Mouse (Mus musculus) naive thymus-derived CD4-positive, alpha-beta T cell, adult 2 months (primary cell): ENCODE measurements around the gene Ilvbl.
A peak's percentile ranks its signal among the peaks of the same experiment; 100 is the strongest.
"Not testable (repeated sequence)": the region's sequence is repeated elsewhere in the genome, so short reads cannot be mapped to it uniquely, and the experiment has no call there.

ENCODE experiments used
- DNase-seq: peaks from one replicate; pipeline ENCODE4 v3.0.0-alpha.2; 2011; ENCODE audit warnings: low read depth

Ilvbl gene

DNA sequence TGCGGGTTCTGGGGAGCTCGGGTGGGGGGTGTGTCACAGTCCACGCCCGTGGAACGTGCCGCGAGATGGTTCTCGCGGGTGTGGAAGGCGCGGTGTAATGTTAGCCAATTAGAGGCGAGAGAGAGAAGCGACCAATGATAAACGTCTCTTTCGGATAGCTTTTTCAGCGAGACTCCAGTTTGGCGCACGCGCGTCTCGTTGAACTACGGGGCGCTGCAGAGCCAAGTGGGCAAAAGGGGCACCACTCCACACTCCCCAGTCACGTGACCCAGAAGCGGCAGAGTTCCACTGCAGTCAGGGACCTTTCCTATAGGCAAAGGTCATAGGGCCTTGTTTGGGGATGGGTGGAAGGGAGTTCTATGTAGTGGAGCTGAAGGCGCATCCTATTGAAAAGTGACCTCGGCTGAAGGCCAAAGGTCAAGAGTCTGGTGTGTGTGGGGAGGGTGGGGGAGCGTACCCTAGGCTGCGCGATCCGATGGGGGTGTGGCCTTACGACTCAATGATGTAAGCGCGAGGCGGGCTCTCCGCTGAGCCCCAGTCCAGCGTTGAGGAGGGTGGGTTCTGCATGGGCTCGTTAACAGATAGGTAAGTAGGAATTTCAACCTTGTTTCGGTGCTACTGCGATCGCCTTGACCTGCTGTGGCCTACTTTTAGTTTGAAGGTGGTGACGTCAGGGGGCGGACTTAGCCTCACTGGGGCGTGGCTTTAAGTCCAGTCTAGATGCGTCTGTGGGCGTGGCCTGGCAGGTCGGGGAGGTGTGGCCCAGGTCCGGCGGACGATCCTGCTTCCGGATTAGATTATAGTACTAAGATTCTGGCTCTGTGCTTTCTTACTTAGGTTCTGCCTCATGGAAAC, at the start of gene Ilvbl:
Ilvbl (plus strand) TSS at position 97 of the 855 bp plus-strand sequence.
- peak; percentile 99 for DNase-seq

DNA sequence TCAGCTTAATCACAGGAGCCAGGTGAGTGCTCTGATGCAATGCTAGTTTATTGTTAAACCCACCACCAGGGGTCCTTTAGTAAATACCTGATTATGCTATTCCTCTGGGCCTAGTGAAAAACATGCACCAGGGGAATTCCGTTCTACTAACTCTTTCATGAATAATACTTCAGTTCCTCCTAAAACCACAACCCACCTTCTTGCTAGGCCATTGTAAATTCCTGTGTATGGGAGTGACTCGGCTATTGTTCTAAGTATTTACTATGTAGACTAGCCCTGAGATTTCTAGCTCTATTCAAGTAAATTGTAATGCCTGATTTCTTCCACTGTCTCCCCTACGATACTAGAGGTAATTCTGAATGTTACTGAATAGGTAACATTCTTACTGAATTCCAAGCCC, 49.1 kb upstream of the Ilvbl start:
- not testable (repeated sequence) for DNase-seq

DNA sequence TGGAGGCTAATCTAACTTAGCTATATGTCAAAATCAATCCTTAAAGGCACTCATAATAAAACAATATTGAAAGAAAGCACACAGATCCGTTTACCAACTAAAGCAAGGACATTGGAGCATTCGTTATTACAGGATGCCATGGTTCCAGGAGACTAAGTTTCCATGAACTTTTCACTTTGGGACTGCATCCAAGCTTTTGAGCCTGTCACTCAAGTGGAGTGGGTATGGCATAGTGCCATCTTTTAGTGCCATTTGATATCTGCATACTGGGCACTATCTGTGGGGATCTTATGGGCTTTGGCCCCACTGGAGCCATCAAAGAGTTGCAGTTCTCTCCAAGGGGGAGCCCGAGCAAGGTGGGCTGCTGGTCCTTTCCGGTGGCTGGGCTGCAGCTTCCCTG, 48.6 kb upstream of the Ilvbl start:
- DNase-seq = no peak

DNA sequence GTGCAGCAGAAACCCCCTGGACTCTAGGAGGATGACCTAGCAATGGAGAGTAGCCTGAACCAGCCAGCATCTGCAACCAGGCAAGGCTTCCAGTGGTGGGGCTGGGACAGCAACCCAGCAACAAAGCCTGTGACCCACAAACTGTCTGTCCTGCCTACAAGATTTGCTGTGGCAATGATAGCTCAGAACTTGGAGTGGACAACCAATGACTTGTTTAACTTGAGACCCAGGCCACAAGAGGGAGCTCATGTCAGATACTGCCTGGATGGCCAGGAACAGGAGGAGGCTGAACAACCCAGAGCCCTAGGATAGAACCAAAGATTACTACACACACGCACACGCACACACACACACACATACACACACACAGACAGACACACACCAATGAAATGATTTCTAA, 33.2 kb upstream of the Ilvbl start:
- DNase-seq = peak; percentile 67

DNA sequence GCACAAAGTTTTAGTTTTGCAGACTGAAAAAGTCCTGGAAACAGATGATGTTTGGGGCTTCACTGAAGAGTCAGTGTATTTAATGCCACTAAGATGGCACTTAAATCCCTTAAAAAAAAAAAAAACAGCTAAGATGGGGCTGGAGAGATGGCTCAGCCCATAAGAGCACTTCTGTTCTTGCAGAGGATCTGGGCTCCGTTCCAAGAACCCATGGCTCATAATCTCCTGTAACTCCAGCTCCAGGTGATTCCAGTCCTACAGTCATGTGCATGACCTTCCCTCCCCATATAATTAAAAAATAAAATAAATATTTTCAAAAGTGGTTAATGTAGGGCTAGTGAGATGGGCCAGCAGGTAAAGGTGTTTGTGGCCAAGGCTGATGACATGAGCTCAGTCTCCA, 9.1 kb upstream of the Ilvbl start:
- DNase-seq = no peak

DNA sequence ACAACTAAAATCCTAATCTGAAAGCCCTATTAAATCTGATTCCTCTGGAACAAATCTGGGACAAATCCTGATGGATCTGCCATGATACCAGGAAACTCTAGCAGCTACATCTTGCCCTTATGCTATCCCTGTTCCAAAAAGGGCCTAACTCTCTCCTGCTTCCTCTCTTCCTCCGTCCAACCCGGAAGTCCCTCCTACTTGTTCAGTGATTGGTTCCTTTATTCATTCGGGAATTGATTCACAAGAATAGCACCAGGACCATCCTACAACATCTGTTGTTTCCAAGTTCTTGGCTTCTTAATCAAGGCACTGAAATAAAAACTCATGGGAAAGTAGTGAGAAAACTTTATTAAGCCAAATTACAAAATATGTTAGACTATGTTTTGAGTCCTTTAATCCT, 5.0 kb upstream of the Ilvbl start:
- no peak for DNase-seq

DNA sequence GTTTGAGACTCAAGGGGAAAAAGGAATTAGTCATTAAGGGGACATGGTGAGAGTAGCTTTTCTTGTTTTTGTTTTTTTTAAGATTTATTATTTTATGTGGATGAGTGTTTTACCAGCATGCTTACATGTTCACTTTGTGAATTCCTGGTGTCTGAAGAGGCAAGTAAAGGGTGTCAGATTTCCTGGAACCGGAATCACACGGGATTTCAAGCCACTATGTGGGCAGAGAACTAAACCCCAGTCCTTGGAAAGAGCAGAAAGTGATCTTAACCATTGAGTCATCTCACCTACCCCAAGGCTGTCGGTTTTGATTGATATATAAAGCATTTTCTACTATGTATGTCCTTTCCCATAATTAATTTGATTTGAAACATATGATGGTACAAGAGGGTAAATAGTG, 4.5 kb upstream of the Ilvbl start:
- DNase-seq = no peak

DNA sequence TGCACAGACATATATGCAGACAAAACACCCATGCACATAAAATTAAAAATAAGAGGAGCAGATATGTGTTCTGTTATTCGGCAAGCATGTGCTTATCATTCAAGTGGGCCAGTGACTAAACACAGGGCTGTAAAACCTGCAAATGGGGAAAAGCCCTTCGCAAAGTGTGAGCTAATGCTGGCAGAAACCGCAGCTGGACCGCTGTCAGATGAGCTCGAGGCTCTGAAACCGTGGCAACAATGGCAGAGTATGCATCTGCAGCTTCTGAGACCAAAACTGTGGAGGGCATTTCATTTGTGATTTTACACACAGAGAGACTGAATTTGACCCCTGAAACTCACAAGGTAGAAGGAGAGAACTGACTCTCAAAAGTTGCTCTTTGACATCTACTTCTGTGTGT, 3.7 kb upstream of the Ilvbl start:
- no peak for DNase-seq

DNA sequence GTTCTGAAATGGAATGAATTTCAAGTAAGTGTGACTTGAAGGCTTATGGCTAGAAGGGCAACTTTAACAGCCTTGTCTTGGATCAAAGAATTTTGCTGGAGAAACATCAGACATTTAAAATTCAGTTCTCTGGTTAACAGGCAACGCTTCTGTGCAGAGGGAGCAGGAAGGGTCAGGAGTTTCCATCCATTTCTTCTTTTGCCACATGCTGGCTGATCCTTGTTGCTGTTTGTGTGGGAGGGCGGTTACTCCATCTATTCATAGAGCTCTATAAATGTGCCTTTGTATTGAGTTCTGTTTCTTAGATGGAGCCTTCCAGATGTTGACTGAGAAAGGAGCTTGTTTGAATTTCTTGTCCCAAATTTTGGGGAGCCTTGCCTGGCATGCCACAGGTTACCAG, 3.2 kb upstream of the Ilvbl start:
- no peak for DNase-seq

DNA sequence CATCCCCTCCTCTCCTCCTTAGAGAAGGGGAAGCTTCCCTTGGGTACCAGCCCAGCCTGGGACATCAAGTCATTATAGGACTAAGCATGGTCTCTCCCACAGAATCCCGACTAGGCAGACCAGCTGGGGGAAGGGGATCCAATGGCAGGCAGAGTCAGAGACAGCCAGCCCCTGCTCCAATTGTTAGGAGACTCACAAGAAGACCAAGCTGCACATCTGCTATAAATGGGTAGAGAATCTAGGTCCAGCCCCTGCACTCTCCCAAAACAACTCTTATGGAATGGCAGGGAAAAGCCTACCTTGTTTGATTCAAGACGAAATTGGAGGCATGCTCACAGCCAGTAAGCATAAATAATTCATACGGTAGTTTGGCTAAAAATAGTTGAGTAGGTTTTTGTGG, 920 bp upstream of the Ilvbl start:
- DNase-seq = no peak

DNA sequence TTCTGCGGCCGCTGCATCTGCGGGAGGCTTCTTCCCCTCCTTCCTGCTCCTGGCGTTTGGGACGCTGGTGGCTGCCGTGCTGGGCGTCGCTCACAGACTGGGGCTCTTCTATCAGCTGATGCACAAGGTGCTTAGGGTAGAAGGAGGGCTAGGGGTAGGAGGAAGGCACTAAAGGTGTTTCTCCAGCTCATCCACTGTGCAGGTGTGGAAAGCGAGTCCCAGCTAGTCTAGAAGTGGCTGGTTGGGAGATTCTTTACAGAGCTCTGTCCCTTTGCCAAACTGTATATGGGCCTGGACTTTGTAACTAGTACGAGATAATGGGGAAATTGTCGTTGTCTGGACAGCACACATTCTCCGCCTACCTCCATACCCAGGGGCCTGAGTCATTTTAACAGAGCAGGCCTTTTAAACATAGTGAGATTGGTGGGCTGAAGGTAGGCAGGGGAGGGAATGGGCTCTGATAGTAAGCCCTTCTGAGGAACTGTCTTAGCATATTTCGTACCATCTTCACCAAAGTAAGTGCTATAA, 1.0 kb downstream of the Ilvbl start:
- DNase-seq = no peak

DNA sequence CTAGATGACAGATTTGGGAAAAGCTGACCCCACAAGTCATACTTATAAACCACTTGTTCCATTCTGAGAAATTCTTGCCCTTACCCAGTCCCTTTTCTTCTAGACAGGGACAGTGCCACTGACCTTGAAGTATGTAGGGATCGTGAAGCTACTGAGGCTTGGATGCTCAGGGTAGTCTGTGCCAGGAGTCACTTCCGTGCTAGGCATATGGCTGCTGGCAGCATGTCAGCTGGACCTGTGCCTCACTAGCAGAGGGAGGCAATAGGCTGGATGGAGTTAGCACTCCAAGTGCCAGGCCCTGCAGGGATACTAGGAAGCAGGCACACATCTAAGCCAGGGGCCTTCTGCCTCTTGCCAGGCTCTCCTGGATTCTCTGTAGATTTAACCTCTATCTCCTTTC, 1.5 kb downstream of the Ilvbl start:
- no peak for DNase-seq

DNA sequence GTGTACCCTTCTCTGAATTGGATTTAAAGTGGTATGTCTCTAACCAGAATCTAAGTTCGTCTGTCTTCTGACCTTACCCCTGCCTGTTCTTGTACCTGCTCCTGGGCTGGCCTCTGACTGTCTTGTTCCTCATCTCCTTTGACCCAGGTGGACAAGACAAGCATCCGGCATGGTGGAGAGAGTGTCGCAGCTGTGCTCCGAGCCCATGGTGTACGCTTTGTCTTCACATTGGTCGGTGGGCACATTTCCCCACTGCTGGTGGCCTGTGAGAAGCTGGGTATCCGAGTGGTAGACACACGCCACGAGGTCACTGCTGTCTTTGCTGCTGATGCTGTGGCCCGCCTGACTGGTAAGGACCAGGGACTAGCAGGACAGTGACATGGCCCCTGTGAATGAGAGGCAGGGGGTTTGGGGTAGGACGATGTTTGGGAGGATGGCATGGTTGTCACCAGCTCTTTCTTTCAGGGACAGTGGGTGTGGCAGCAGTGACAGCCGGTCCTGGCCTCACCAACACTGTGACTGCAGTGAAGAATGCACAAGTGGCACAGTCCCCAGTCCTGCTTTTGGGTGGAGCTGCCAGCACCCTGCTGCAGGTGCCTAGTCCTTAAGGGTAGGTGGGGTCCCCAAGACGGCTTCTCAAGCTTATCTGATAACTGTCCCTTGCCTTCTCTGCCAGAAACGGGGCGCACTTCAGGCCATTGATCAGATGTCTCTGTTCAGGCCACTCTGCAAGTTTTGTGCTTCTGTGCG, 2.5 kb downstream of the Ilvbl start:
- no peak for DNase-seq

DNA sequence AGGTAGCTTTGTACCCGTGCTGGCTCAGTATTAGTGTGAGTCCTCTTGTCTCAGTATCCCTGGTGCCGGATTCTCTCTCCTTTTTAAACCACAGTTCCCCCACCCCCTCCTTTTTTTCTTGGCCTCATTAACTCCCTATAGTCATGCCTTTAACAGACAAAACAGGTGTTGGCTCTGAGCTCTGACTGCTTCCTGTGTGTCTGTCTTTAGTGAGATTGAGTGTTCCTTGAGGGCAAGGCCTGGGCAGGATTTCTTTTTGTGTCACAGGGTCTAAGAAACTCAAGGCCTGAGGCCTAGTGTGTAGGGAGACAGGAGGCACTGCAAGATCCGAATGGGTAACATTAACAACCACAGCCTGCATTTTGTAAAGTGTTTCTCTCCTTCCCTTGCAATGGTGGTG, 4.1 kb downstream of the Ilvbl start:
- peak; percentile 33 for DNase-seq

DNA sequence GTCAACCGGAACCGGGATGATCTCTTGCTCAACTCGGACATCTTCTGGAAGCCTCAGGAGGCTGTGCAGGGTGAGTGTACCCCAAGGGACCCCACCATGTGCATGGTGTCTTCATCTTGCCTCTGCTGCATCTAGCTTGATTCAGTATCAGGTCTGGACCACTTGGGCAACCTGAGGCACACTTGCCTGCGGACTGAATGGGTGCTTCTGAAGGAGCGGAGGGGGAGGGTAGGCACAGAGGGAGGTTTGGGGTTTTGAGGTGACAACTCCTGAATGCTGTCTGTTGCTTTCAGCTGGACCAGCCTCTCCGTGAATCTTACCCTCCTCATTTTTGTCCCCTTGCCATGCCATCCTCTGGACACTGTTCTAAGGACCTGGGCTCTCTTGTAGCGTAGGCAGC, 7.0 kb downstream of the Ilvbl start:
- DNase-seq = no peak

DNA sequence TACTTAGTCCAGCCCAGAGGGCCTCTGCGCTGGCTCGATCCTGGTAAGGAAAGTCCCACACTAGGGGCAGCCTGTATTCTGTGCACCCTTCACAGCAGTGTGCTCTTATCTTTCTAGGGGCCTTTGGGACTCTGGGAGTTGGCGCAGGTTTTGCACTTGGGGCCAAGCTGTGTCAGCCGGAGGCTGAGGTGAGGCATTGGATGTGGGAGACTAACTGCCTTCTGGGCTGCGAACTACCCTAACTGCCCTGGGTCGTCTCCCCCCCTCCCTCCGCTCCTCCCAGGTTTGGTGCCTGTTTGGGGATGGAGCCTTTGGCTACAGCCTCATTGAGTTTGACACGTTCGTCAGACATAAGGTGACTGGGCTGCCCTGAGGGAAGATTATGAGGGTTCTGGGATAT, 9.2 kb downstream of the Ilvbl start:
- no peak for DNase-seq

DNA sequence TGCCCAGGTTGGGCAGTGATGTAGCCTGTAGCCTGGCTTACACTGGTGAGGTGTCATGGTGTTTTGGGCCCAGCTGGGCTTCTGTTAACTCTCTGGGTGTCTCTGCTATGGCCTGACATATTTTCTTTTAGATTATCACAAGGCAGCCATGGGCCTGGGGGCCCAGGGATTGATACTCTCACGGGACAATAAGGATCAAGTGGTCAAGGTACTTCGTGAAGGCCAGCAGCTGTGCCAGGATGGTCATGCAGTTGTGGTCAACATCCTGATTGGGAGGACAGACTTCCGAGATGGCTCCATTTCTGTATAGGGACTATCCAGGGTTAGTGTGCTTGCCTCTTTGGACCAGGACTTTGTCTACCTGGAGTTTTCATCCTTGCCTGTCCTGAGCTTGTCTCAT, 9.8 kb downstream of the Ilvbl start:
- no peak for DNase-seq

DNA sequence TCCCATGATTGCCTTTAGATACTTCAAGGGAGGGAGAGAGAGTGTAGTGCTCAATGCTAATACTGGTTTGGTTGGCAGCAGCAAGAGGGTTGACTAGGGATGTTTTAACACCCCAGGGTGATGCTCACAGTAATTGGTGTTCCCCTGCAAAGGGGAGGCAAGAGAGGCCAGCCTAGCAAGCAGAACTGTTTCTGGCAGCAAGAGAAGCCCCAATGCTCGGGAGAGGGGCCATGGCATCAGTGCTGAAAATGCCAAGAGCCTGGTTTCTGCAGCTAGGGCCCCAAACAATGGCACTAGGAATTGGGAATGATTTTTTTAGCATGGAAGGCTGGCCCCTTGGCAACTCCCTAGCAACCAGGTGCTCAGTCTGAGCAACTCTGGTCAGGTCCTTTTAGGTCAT, 10.8 kb downstream of the Ilvbl start:
- no peak for DNase-seq

DNA sequence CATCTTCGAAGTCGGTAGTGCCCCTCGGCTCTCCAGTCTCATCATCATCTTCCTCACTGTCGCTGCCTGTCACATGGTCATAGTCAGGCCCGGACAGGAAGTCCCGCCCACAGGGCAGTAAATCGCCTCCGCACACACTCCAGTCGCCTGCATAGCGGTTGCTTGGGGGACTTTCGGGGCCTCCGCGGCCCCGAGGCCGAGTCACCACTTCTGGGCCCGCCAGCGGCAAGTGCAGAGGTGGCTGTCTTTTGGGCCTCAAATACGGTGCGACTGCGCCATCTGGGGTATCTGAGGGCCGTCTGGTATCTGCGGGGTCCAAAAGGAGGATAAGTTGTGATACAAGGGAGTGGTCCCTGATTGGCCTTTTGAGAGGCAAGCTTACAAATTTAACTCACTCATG, 11.5 kb downstream of the Ilvbl start:
- DNase-seq = no peak

DNA sequence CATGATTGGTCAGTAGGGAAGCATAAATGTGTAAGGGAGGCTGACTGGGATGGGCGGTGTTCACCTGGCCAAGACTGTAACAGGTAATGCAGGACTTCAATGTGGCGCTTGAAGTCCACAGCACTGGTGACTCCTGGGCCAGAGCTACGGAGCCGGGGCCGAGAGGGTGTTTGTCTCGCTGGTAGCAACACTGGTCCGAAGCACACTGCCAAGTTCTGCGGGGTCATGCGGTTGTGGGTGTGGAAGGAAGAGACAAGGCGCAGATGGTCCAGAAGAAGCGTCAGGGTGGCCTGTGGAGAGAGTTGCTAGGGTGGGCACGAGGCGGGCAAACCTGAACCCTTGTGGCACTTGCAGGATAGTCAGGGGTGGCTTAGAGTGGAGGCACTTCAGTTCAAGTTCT, 11.9 kb downstream of the Ilvbl start:
- DNase-seq = no peak

DNA sequence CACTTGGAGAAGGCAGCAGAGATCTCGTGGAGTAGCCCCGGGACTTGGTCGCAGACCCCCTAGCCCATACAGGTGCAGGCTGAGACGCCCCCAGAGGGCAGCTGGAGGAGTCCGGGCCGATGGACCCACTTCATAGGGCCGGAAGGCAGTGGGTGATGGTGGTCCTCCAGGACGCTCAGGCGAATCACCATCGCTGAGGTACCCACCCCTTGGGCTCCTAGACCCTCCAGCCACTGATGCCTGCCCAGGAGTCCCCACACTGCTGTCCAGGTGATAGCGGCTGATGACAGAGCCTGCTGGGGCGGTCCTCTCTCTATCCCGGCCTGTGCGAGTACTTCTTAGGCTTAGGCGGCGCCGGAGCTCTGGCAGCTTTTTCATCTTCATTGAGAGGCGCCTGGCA, 15.1 kb downstream of the Ilvbl start:
- DNase-seq = no peak

DNA sequence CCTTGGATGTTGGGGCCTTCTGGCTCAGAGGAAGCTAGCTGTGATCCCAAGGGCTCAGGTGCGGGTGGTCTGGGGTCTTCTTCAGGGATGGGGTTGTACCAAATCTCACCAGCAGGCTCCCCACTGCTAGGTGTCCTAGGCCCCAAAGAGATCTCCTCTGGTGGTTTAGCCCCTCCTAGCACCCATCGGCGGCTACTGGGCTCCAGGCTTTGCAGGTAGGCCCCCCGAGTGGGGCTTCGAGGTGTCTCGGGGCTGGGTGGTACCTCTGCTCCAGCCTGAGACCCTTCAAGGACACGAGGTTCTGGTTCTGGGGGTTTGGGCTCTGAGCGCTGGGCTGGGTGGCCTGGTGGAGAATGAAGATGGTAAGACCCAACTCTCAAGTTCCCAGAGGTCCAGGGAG, 15.8 kb downstream of the Ilvbl start:
- DNase-seq = no peak

DNA sequence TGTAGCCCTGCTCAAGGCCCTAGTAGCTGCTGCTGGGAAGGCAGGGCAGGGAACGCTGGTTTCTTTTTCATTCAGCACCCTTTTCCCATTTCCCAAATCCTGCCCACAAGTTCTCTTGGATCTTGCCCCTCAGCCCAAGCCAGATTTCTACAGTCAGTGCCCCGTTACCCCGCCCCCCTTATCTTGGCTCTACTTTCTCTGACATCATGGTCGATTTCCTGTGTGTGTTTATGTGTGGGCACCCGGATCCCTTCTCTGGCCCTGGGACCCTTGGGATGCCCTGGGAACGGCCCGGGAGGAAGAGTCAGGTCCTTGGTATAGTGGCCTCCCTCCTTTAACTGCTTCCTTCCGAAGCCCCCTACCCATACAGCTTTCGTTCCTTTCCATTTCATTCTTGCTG, 16.6 kb downstream of the Ilvbl start:
- peak; percentile 47 for DNase-seq
